Mouse (Mus musculus): ENCODE results near the gene Ccdc189. TPM values are rescaled to one million over a fixed set of nuclear protein-coding genes. Genes with fewer than 3 reads are reported as not detected.
"Not testable (repeated sequence)": the region's sequence is repeated elsewhere in the genome, so short reads cannot be mapped to it uniquely, and the experiment has no call there.

Ccdc189 gene
- 14.4 and 16.9 TPM in 2 replicates for polyA plus RNA-seq (2016; fragmentation: Nextera tagmentation; extraction: Ambion mirVana)

DNA sequence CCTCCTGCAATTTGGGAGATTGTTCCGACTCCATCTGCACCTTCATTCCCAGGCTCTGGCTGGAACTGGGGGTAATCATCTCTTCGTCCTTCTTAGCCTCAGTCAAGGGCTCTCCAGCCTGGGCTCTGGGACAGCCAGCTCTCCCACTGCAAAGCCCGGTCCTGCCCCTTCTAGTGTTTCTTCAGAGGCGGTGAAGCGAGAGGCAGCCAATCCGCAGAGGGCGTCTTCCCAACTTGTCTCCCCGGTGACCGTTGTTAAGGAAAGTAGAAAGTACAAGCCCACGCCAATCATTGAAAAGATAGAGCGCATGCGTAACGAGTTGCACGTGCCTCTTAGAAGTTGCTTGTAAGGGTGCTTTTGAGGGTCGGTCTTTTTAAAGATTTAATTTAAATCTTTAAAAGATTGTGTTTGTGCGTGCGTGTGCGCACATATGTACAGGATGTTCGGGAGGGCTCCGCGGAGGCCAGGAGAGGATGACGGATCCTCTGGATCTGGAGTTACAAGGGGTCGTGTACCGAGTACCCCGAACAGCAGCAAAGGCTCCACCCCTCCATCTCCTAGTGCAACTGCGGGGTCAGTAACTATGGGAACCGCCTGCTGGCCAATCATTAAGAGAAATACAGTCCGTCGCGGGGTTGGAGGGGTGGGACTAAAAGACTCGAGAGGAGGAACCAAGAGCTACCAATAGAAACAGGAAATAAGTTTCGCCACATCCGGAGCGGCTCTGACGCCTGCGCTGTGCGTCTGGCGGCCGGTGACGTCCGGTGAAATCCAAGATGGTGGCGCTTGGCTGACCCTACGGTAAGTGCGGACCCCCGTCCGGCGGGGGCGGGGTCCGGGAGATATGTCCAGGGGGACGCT is at the start of gene Ccdc189, which contains the start of gene Rnf40:
Gene Ccdc189, minus strand, starts transcription at position 585 of the 861 bp plus-strand sequence.
Gene Rnf40, plus strand, starts transcription at position 757 of the 861 bp plus-strand sequence.
- peak; percentile 97 for DNase-seq (ENCODE audit: low spot score)
- H3K27ac ChIP-seq (replicated peaks) = peak within 1 kb of the TSS; percentile 83
- H3K9me3 ChIP-seq (replicated peaks) = no peaks in the 10 kb centered on the region
- no peaks in the 10 kb centered on the region for H3K27me3 ChIP-seq (ENCODE audit: low read depth, poor library complexity, severe bottlenecking)
- peaks cover 63% of the 10 kb centered on the region for H3K36me3 ChIP-seq
- peaks cover 24% of the 10 kb centered on the region for H3K4me1 ChIP-seq
- under 1% methylated on average over 50 of the region's 50 CpGs for WGBS
- H3K4me3 ChIP-seq = peak within 1 kb of the TSS; percentile 86

- Histone ChIP-seq H3K27ac (replicated peaks) (peak overlapping the region; percentile 80), H3K4me1 (peaks cover 12% of the 10 kb centered on the region), H3K4me3 (peak overlapping the region; percentile 66), H3K36me3 (no peaks in the 10 kb centered on the region), H3K9me3 (replicated peaks) (no peaks in the 10 kb centered on the region), H3K27me3 (ENCODE audit: low read depth, poor library complexity, severe bottlenecking) (peaks cover 10% of the 10 kb centered on the region)
- DNase-seq (ENCODE audit: low spot score) = peak; percentile 79
- WGBS = under 1% methylated on average over 27 of the region's 27 CpGs
Measured at GRCm38 (mm10) chr7:127636963-127637362, 48.6 kb upstream of the Ccdc189 start.

- Histone ChIP-seq H3K4me1 (no peaks in the 10 kb centered on the region), H3K9me3 (replicated peaks) (peaks cover 2% of the 10 kb centered on the region), H3K27ac (replicated peaks) (no peak overlapping the region), H3K4me3 (no peak overlapping the region), H3K27me3 (ENCODE audit: low read depth, poor library complexity, severe bottlenecking) (peaks cover 7% of the 10 kb centered on the region; the same call in 1 of the 2 replicates), H3K36me3 (no peaks in the 10 kb centered on the region)
- no peak for DNase-seq (ENCODE audit: low spot score)
- WGBS = 74% methylated on average over 4 of the region's 4 CpGs
Measured at GRCm38 (mm10) chr7:127631416-127631815, 43.0 kb upstream of the Ccdc189 start.

DNA sequence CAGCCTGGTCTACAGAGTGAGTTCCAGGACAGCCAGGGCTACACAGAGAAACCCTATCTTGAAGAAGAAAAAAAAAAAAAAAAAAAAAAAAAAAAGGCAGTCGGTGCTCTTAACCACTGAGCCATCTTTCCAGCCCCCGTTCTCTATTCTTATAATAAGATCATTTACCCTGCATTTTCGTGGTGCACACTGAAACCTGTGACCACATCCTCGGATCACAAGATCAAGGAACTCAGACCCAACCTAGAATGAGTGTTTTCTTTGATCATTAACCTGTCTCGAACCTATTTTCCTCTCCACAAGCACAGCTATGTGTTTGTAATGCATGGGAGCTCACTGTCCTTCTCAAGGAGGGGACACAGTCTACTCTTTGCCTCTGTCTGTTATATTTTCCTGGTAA is 40.3 kb upstream of the Ccdc189 start:
- Histone ChIP-seq H3K4me3 (no peak overlapping the region), H3K36me3 (no peaks in the 10 kb centered on the region), H3K27me3 (ENCODE audit: low read depth, poor library complexity, severe bottlenecking) (no peaks in the 10 kb centered on the region), H3K27ac (replicated peaks) (no peak overlapping the region), H3K4me1 (no peaks in the 10 kb centered on the region), H3K9me3 (replicated peaks) (peaks cover 7% of the 10 kb centered on the region)
- DNase-seq (ENCODE audit: low spot score) = no peak
- 84% methylated on average over 5 of the region's 5 CpGs for WGBS

DNA sequence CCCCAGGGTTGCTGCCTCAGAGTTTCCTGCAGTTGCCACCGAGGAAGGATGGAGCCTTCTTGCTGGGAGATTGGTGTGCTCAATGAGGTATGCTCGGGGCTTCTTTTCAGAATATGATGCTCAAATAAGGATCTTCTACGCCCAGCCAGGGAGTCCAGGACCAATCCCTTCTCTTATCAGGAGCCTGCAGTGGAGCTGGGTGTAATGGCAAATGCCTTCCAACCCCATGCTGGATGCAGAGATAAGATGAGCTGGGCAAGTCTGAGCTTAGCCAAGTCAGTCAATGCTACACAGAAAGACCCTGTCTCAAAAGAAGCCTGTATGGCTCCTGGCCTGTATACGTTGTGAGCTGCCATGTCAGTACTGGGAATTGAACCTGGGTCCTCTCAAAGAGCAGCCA is 38.1 kb upstream of the Ccdc189 start:
- H3K4me3 ChIP-seq = no peak overlapping the region
- no peaks in the 10 kb centered on the region for H3K36me3 ChIP-seq
- WGBS = 86% methylated on average over 4 of the region's 4 CpGs
- H3K27me3 ChIP-seq (ENCODE audit: low read depth, poor library complexity, severe bottlenecking) = no peaks in the 10 kb centered on the region
- peaks cover 7% of the 10 kb centered on the region for H3K9me3 ChIP-seq (replicated peaks)
- no peaks in the 10 kb centered on the region for H3K4me1 ChIP-seq
- no peak for DNase-seq (ENCODE audit: low spot score)
- no peak overlapping the region for H3K27ac ChIP-seq (replicated peaks)

DNA sequence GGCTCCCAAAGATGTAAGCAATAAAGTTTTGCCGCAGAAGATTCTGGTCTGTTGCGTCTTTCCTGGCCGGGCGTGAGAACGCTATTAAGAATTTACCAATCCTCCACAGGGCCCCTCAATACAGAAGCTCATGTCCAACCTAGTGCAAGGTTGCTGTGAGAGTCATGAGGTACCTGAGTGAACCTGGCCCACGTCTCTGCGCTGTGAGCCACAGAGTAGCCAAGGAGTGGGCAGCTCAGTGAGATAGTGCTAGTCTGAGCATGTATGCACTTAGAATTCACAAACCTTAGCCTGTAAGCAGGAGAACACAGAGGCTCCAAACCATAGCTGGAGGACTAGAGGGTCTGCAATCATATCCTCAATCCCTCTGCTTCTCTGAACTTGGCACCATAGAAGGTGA is 37.6 kb upstream of the Ccdc189 start:
- no peaks in the 10 kb centered on the region for H3K36me3 ChIP-seq
- H3K27ac ChIP-seq (replicated peaks) = no peak overlapping the region
- H3K4me1 ChIP-seq = no peaks in the 10 kb centered on the region
- DNase-seq (ENCODE audit: low spot score) = no peak
- no peak overlapping the region for H3K4me3 ChIP-seq
- H3K27me3 ChIP-seq (ENCODE audit: low read depth, poor library complexity, severe bottlenecking) = no peaks in the 10 kb centered on the region
- H3K9me3 ChIP-seq (replicated peaks) = peaks cover 7% of the 10 kb centered on the region
- WGBS = 98% methylated on average over 7 of the region's 7 CpGs

DNA sequence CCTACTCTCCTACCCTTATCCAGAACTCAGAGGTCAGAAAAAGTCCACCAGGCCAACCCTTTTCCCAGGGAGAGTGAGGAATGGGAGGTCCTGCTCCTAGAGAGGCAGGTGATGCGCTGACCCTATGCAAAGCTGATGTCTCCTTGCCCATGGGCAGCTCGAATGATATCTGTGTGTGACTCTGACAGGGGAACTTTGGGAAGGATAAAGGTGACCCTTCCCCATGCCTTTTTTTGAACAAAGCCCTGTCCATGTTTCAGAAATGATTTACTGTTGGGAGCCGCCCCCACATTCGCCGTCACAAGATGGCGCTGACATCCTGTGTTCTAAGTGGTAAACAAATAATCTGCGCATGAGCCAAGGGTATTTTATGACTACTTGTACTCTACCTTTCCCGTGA is 30.0 kb upstream of the Ccdc189 start:
- H3K27ac ChIP-seq (replicated peaks); H3K9me3 ChIP-seq (replicated peaks); H3K36me3 ChIP-seq; H3K4me3 ChIP-seq; H3K27me3 ChIP-seq (ENCODE audit: low read depth, poor library complexity, severe bottlenecking); DNase-seq (ENCODE audit: low spot score): not testable (repeated sequence)
- peaks cover 27% of the 10 kb centered on the region for H3K4me1 ChIP-seq
- 87% methylated on average over 7 of the region's 8 CpGs for WGBS

DNA sequence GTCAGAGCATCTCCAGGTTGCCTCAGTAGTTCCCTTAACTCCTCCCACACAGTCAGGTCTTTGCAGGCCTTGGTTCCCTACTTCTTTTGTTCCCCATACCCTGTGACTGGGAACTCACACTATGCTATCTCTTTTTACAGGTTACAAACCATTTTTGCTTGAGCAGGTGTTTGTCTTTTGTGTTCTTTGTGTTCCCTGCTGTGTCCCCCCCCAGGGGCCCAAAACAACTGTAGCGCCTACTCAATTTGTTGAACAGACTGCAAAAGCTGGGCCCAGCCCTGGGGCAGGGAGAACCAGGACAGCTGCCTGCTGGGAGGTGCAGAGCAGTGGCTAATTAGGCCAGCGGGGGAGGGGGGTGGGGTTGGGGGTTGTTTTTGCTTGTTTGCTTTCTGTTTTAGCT is 29.6 kb upstream of the Ccdc189 start:
- Histone ChIP-seq H3K27ac (replicated peaks) (no peak overlapping the region), H3K9me3 (replicated peaks) (0 out of 2 replicates have a peak, but pooled peaks cover 5% of the 10 kb centered on the region), H3K36me3 (peaks cover 10% of the 10 kb centered on the region), H3K27me3 (ENCODE audit: low read depth, poor library complexity, severe bottlenecking) (no peaks in the 10 kb centered on the region), H3K4me1 (peaks cover 31% of the 10 kb centered on the region), H3K4me3 (no peak overlapping the region)
- 50% methylated on average over 2 of the region's 2 CpGs for WGBS
- no peak for DNase-seq (ENCODE audit: low spot score)

- no peaks in the 10 kb centered on the region for H3K27me3 ChIP-seq (ENCODE audit: low read depth, poor library complexity, severe bottlenecking)
- peaks cover 31% of the 10 kb centered on the region for H3K4me1 ChIP-seq
- H3K27ac ChIP-seq (replicated peaks) = no peak overlapping the region
- peaks cover 21% of the 10 kb centered on the region for H3K36me3 ChIP-seq
- DNase-seq (ENCODE audit: low spot score) = no peak
- H3K4me3 ChIP-seq = no peak overlapping the region
- WGBS = 73% methylated on average over 1 of the region's 1 CpGs
- peaks cover 5% of the 10 kb centered on the region; the same call in 1 of the 2 replicates for H3K9me3 ChIP-seq (replicated peaks)
Measured at GRCm38 (mm10) chr7:127616881-127617280, 28.5 kb upstream of the Ccdc189 start.

DNA sequence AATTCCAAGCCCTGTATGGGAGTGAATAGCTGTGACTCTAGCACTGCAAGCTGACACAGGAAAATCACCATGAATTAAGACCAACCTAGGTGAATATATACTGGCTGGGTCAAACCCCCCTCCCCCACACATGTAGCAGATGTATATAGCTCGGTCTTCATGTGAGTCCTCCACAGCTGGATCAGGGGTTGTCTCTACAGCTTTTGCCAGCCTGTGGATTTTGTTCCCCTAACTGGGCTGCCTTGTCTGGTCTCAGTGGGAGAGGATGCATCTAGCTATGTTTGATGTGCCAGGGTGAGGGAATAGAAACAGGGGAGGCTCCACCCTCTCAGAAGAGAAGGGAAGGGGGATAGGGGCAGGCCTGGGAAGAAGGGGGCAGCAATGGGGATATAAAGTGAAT is 27.9 kb upstream of the Ccdc189 start:
- WGBS = 83% methylated on average over 1 of the region's 1 CpGs
- no peak overlapping the region; the same call in 1 of the 2 replicates for H3K27ac ChIP-seq (replicated peaks)
- H3K4me3 ChIP-seq = peak overlapping the region; percentile 18; the same call in 1 of the 2 replicates
- DNase-seq (ENCODE audit: low spot score) = no peak
- H3K36me3 ChIP-seq = peaks cover 26% of the 10 kb centered on the region
- peaks cover 5% of the 10 kb centered on the region; the same call in 1 of the 2 replicates for H3K9me3 ChIP-seq (replicated peaks)
- no peaks in the 10 kb centered on the region for H3K27me3 ChIP-seq (ENCODE audit: low read depth, poor library complexity, severe bottlenecking)
- peaks cover 31% of the 10 kb centered on the region for H3K4me1 ChIP-seq

- Histone ChIP-seq H3K4me3 (peak within 1 kb of the TSS; percentile 88), H3K36me3 (peaks cover 38% of the 10 kb centered on the region), H3K27me3 (ENCODE audit: low read depth, poor library complexity, severe bottlenecking) (no peaks in the 10 kb centered on the region), H3K27ac (replicated peaks) (peak within 1 kb of the TSS; percentile 96), H3K9me3 (replicated peaks) (peaks cover 5% of the 10 kb centered on the region; the same call in 1 of the 2 replicates), H3K4me1 (peaks cover 31% of the 10 kb centered on the region)
- under 1% methylated on average over 47 of the region's 50 CpGs for WGBS
- DNase-seq (ENCODE audit: low spot score) = peak; percentile 90
Measured at GRCm38 (mm10) chr7:127614891-127615843, 26.8 kb upstream of the Ccdc189 start, which contains the start of gene Zfp629. Zfp629 (minus strand) TSS chr7:127615797.

DNA sequence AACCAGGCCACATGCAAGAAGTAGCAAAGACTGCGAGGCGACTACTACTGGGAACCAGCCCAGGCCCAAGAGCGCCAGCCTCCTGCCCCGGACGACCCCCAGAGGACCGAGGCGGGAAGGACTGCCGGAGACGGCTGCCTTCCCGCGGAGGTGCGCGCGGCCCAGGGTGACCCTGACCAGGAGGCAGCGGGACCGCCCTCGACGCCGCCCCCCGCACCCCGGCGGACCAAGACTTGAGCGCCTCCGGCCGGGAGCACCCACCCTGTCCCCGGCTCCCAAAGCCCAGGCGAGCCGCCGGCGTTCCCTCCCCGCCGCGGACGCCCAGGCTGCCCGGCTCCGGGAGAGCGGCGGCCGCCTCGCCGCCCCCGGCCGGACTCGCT is 26.1 kb upstream of the Ccdc189 start:
- Histone ChIP-seq H3K27ac (replicated peaks) (peak overlapping the region; percentile 96), H3K9me3 (replicated peaks) (peaks cover 5% of the 10 kb centered on the region; the same call in 1 of the 2 replicates), H3K4me3 (peak overlapping the region; percentile 88), H3K4me1 (peaks cover 31% of the 10 kb centered on the region), H3K36me3 (peaks cover 45% of the 10 kb centered on the region), H3K27me3 (ENCODE audit: low read depth, poor library complexity, severe bottlenecking) (no peaks in the 10 kb centered on the region)
- DNase-seq (ENCODE audit: low spot score) = peak; percentile 59
- 0% methylated on average over 40 of the region's 44 CpGs for WGBS

Data from midbrain, embryonic 10.5 days (tissue).